Mouse (Mus musculus) lung, embryonic 14.5 days (tissue): ENCODE data around the gene Klhl29. TPM values are rescaled to one million over a fixed set of nuclear protein-coding genes. Genes with fewer than 3 reads are reported as not detected.

Experiments used
- ATAC-seq: fragments of 200-750 bp; cut with Nextera tagmentation; 2 replicates; pipeline ENCODE4 v1.8.0; 2017; ENCODE audit warnings: mild to moderate bottlenecking, moderate TSS enrichment, moderate library complexity; ENCODE audit not compliant: insufficient read depth
- DNase-seq: peaks from one replicate; pipeline ENCODE4 v3.0.0-alpha.2; 2015
- H3K27ac ChIP-seq: fragments of 300-500 bp; sonication (generic); 2 replicates; pipeline ENCODE4 v1.5.1; 2014; ENCODE audit warnings: low read depth, mild to moderate bottlenecking, moderate library complexity
- H3K27me3 ChIP-seq: fragments of 300-500 bp; sonication (generic); 2 replicates; pipeline ENCODE4 v1.6.1; 2014; ENCODE audit warnings: low read length, control low read depth; ENCODE audit not compliant: insufficient read depth
- H3K36me3 ChIP-seq: fragments of 300-500 bp; sonication (generic); 2 replicates; pipeline ENCODE4 v1.6.1; 2014; ENCODE audit warnings: control low read depth; ENCODE audit not compliant: insufficient read depth
- H3K4me1 ChIP-seq: fragments of 300-500 bp; sonication (generic); 2 replicates; pipeline ENCODE4 v1.6.1; 2014; ENCODE audit warnings: antibody characterized with exemption, control low read depth; ENCODE audit not compliant: insufficient read depth
- H3K4me2 ChIP-seq: fragments of 300-500 bp; sonication (generic); 2 replicates; pipeline ENCODE4 v1.6.1; 2014; ENCODE audit warnings: mild to moderate bottlenecking
- H3K4me3 ChIP-seq: fragments of 300-500 bp; sonication (generic); 2 replicates; pipeline ENCODE4 v1.5.1; 2014; ENCODE audit warnings: low read depth, low read length
- H3K9ac ChIP-seq: fragments of 300-500 bp; sonication (generic); 2 replicates; pipeline ENCODE4 v1.6.1; 2014
- H3K9me3 ChIP-seq: fragments of 300-500 bp; sonication (generic); 2 replicates; pipeline ENCODE4 v1.6.1; 2016; ENCODE audit warnings: low read depth, low read length, control low read depth
- CTCF ChIP-seq: IDR thresholded peaks from 2 replicates; pipeline ENCODE4 v1.5.1; 2016; ENCODE audit warnings: antibody characterized with exemption, low read depth
- WGBS: fragments of 180-500 bp; shearing (Covaris S2); extraction: QIAGEN DNeasy Blood & Tissue Kit; methylation state at CpG from one replicate; pipeline ENCODE4 v1.1.7; 2014; 5-methylcytosine and 5-hydroxymethylcytosine counted together
- polyA plus RNA-seq: library from polyadenylated mRNA; unstranded; fragments of >200 nt; fragmentation: Nextera tagmentation; extraction: Ambion mirVana; gene quantifications from 2 replicates; pipeline ENCODE4 v1.2.1, GENCODE M21; 2014

Klhl29 gene
- polyA plus RNA-seq, 1 experiment from 2014 or later: 1.2 TPM

DNA sequence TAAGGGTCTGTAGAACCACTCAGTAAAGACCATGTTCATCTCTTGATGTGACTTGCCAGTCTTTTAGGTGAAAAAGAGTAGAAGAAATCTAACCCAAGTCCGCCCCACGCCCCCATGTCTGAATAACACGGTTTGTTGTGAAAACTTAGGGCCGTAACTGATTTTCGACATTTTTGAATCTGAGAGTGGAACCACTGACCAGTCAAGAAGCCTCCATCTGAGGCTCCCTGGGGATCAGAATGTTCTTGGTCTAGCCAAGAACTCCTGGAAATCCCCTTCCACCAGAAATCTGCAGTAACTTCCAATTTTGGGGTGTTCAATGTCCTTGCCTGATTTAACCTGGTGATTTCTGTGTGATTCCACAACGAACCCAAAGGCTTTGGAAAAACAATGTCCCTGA, 189.9 kb downstream of the Klhl29 start:
- ATAC-seq (no peak), DNase-seq (no peak)
- Histone ChIP-seq H3K36me3 (no peaks in the 10 kb centered on the region), H3K4me1 (peaks cover 3% of the 10 kb centered on the region; the same call in 1 of the 2 replicates), H3K4me2 (no peak overlapping the region), H3K27ac (no peak overlapping the region), H3K27me3 (no peaks in the 10 kb centered on the region), H3K9me3 (no peaks in the 10 kb centered on the region), H3K9ac (no peak overlapping the region), H3K4me3 (no peak overlapping the region)
- no peak for TF ChIP-seq CTCF
- WGBS: 88% methylated on average over 6 of the region's 6 CpGs

DNA sequence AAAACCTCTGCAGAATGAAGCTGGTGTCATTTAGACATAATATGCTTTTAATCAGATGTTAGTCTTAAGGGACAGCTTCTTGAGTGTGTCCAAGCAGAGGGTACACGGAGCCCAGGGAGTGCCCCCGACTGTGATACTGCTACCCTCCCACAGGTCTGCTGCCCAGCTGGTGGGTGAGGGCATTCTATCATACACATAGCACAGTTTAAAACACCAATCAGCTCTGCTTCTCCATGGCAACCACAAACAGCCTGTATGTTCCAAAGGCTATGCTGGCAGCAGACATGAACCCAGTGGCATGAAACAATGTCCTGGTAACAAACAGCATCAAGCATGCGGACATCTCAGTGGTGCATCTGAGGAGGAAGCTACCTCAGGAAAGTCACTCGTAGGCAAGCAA, 192.9 kb downstream of the Klhl29 start:
- DNase-seq (no peak), ATAC-seq (no peak)
- WGBS: 90% methylated on average over 4 of the region's 4 CpGs
- Histone ChIP-seq H3K27ac (no peak overlapping the region), H3K4me2 (no peak overlapping the region), H3K4me3 (no peak overlapping the region), H3K27me3 (no peaks in the 10 kb centered on the region), H3K9me3 (no peaks in the 10 kb centered on the region), H3K36me3 (no peaks in the 10 kb centered on the region), H3K4me1 (peaks cover 3% of the 10 kb centered on the region; the same call in 1 of the 2 replicates), H3K9ac (no peak overlapping the region)
- TF ChIP-seq CTCF: no peak

DNA sequence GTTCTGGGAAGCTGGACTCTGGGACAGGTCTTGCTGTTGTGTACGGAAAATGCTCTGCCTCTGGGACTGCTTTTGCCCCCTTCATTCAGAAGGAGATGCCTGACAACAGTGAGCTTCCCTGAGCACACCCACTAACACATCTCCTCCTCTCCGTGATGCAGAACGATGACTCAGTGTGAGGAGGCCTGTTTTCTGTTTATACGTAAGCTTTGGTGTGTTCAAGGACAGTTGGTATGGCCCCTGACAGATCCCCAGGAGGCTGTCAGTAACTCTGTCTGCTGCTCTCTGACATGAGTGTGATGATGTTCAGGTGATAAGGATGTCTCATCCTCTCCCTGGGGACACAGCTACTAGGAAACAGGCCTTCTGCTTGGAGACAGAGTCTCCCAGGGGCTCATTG, 193.3 kb downstream of the Klhl29 start:
- Histone ChIP-seq H3K4me1 (peaks cover 3% of the 10 kb centered on the region; the same call in 1 of the 2 replicates), H3K9me3 (no peaks in the 10 kb centered on the region), H3K4me3 (no peak overlapping the region), H3K9ac (no peak overlapping the region), H3K27me3 (no peaks in the 10 kb centered on the region), H3K27ac (no peak overlapping the region), H3K4me2 (no peak overlapping the region), H3K36me3 (no peaks in the 10 kb centered on the region)
- no peak for TF ChIP-seq CTCF
- ATAC-seq (no peak), DNase-seq (no peak)
- 65% methylated on average over 4 of the region's 4 CpGs for WGBS

DNA sequence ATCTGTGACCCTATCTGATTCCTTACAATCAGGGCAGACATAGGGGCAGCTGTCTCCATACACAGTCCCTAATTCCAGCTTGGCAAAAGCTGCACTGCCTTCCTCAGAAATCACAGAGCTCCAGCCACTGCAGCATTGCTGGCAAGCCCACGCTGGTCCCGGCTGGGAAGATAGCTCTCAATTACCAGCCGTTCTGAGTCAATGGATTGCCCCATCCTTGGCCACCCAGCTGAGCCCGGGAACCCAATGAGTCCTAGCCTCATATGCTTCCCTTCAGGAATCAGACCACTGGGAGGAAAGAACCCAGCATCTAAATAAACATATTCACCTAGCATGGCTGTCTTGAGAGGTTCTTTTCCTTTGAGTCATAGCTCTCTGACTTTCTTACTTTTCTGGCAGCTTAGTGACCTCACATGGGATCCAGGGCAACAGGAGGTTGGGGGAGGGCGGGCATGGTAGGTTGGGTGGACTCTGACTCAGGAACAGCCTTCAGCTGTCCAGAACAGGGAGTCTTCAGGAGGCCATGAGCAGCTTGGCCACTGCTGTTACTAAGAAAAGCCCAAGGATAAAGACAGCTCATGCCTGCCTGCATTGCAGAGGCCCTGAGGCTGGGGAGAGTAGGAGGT, 198.7 kb downstream of the Klhl29 start:
- no peak overlapping the region for H3K4me2 ChIP-seq
- 60% methylated on average over 5 of the region's 5 CpGs for WGBS
- no peaks in the 10 kb centered on the region for H3K36me3 ChIP-seq
- ATAC-seq (no peak), DNase-seq (no peak)
- no peak overlapping the region for H3K27ac ChIP-seq
- no peak overlapping the region for H3K4me3 ChIP-seq
- TF ChIP-seq CTCF: no peak
- H3K9me3 ChIP-seq: no peaks in the 10 kb centered on the region
- H3K9ac ChIP-seq: no peak overlapping the region
- H3K4me1 ChIP-seq: no peaks in the 10 kb centered on the region
- H3K27me3 ChIP-seq: no peaks in the 10 kb centered on the region

DNA sequence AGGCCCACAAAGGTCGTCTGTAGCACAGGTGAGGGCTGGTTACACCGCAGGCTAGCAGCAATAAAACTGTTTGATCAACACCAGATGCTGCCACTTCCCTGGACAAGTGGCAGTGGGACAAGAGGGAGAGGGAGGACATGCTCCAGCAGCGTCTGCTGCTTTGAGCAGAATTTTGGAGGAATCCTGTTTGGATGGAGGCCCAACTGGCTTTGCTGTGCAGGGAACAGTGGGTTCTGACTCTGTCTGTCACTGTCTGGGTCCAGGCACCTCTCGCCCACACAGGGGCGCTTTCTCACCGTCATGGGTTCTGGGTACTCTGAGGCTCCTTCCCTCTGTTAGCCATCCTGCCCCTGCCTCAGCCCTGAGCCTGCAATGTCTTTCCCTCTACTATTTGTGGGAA, 209.3 kb downstream of the Klhl29 start:
- Histone ChIP-seq H3K36me3 (no peaks in the 10 kb centered on the region), H3K27ac (no peak overlapping the region), H3K4me1 (no peaks in the 10 kb centered on the region; the same call in 1 of the 2 replicates), H3K4me2 (no peak overlapping the region), H3K9ac (no peak overlapping the region), H3K27me3 (no peaks in the 10 kb centered on the region), H3K9me3 (no peaks in the 10 kb centered on the region), H3K4me3 (no peak overlapping the region)
- ATAC-seq (peak; percentile 60), DNase-seq (peak; percentile 60)
- TF ChIP-seq CTCF: peak; percentile 58
- WGBS: 38% methylated on average over 6 of the region's 6 CpGs

DNA sequence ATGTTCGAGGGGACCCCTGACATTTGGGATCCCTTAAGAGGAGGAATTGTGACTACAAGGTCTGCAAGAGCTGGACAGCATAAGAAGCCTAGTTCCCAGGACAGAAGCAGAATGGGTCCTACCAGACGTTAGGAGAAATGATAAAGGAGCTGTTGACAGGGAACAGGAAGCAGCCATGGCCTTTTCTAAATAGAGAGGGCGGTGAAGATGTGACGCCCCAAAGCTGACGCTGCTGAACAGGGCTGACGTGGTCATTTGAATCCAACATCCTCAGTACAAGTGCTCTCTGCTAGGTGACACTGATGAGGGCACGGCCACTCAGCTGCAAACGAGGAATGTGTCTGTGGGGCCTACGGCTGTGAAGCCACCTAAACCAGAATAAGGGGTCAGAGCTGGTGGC, 210.1 kb downstream of the Klhl29 start:
- H3K36me3 ChIP-seq: no peaks in the 10 kb centered on the region
- TF ChIP-seq CTCF: no peak
- ATAC-seq: peak; percentile 82
- H3K4me3 ChIP-seq: no peak overlapping the region
- no peak overlapping the region for H3K27ac ChIP-seq
- peak; percentile 81 for DNase-seq
- 18% methylated on average over 9 of the region's 9 CpGs for WGBS
- H3K9me3 ChIP-seq: no peaks in the 10 kb centered on the region
- no peaks in the 10 kb centered on the region; the same call in 1 of the 2 replicates for H3K4me1 ChIP-seq
- no peaks in the 10 kb centered on the region for H3K27me3 ChIP-seq
- H3K4me2 ChIP-seq: no peak overlapping the region
- no peak overlapping the region for H3K9ac ChIP-seq

DNA sequence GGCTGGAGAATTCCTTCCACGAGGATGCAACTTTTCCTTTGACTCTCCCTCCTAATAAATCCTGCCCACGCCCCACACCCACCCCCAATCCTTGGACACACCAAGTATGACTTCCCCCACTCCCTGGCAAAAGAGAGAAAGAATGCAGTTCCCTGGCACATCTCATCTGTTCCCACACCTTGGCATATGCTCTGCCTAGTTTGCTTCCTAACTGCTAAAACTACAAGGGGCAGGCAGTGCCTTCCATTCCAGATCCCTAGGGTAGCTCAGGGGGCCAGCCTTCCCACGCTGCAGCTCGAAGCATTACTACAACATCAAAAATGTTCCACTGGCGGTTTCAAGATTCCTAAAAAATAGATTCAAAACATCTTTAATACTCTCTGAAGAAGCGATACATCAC, 212.8 kb downstream of the Klhl29 start:
- Histone ChIP-seq H3K36me3 (no peaks in the 10 kb centered on the region), H3K4me3 (no peak overlapping the region), H3K9ac (no peak overlapping the region), H3K9me3 (no peaks in the 10 kb centered on the region), H3K4me1 (no peaks in the 10 kb centered on the region; the same call in 1 of the 2 replicates), H3K27ac (no peak overlapping the region), H3K4me2 (no peak overlapping the region), H3K27me3 (no peaks in the 10 kb centered on the region)
- TF ChIP-seq CTCF: no peak
- 75% methylated on average over 6 of the region's 6 CpGs for WGBS
- ATAC-seq (no peak), DNase-seq (no peak)
